Mouse (Mus musculus) cortical plate, adult 2 months (tissue): ENCODE measurements around the gene Asic3. TPM values are rescaled to one million over a fixed set of nuclear protein-coding genes. Genes with fewer than 3 reads are reported as not detected.

ENCODE experiments used
- H3K27ac ChIP-seq: fragments of 200-500 bp; 2 replicates; pipeline ENCODE4 v1.5.1; 2012; ENCODE audit warnings: low read length, control low read depth, inconsistent platforms; ENCODE audit not compliant: insufficient read depth
- H3K4me1 ChIP-seq: fragments of 200-500 bp; 2 replicates; pipeline ENCODE4 v1.6.1; 2011; ENCODE audit warnings: low read length; ENCODE audit not compliant: control insufficient read depth, insufficient read depth
- H3K4me3 ChIP-seq: fragments of 200-500 bp; 2 replicates; pipeline ENCODE4 v1.5.1; 2011; ENCODE audit warnings: mild to moderate bottlenecking, low read length, control low read depth; ENCODE audit not compliant: insufficient read depth
- CTCF ChIP-seq: fragments of 200-500 bp; IDR thresholded peaks from 2 replicates; pipeline ENCODE4 v1.5.1; 2011; ENCODE audit warnings: mild to moderate bottlenecking, control low read depth, low read length; ENCODE audit not compliant: insufficient read depth; ENCODE audit errors: extremely low read depth
- POLR2A ChIP-seq: fragments of 200-500 bp; IDR thresholded peaks from 2 replicates; pipeline ENCODE4 v1.6.1; 2011; ENCODE audit warnings: mild to moderate bottlenecking, low read length, control low read depth; ENCODE audit not compliant: insufficient read depth; ENCODE audit errors: extremely low read depth
- polyA plus RNA-seq: library from polyadenylated mRNA; depleted of rRNA; stranded (reverse); fragments of >200 nt; gene quantifications from 2 replicates; pipeline ENCODE4 v1.2.3, GENCODE M21; 2012; rRNA removed

The Asic3 gene
- polyA plus RNA-seq, 1 experiment, result 0.44 TPM

GRCm38 (mm10) chr5:24453985-24454303 is 40.8 kb downstream of the Asic3 start:
- H3K27ac ChIP-seq, result no peak overlapping the region
- H3K4me3 ChIP-seq, result peak overlapping the region; percentile 95
- no peak for TF ChIP-seq POLR2A
- no peak for TF ChIP-seq CTCF
- peaks cover 17% of the 10 kb centered on the region for H3K4me1 ChIP-seq

- no peak overlapping the region; the same call in 1 of the 2 replicates for H3K4me3 ChIP-seq
- H3K4me1 ChIP-seq, result peaks cover 18% of the 10 kb centered on the region
- H3K27ac ChIP-seq, result no peak overlapping the region
- no peak for TF ChIP-seq CTCF
Measured at GRCm38 (mm10) chr5:24455076-24455475, 41.9 kb downstream of the Asic3 start.

- TF ChIP-seq POLR2A, result no peak
- no peak for TF ChIP-seq CTCF
- Histone ChIP-seq H3K4me1 (peaks cover 18% of the 10 kb centered on the region), H3K27ac (no peak overlapping the region), H3K4me3 (no peak overlapping the region)
Measured at GRCm38 (mm10) chr5:24455613-24456012, 42.4 kb downstream of the Asic3 start.

GRCm38 (mm10) chr5:24466762-24467161 is 53.6 kb downstream of the Asic3 start:
- Histone ChIP-seq H3K4me3 (no peak overlapping the region), H3K4me1 (peaks cover 10% of the 10 kb centered on the region), H3K27ac (no peak overlapping the region)
- TF ChIP-seq POLR2A, result no peak
- TF ChIP-seq CTCF, result no peak

Other genes starting within 250 kb of the Asic3 start
- gene Nupl2, start 248.4 kb upstream of the Asic3 start, polyA plus RNA-seq, result 9.3 and 10.5 TPM in 2 replicates
- 27.3 and 29.4 TPM in 2 replicates for gene Kcnh2, start 61.8 kb upstream of the Asic3 start, polyA plus RNA-seq
- gene Nos3, start 48.6 kb upstream of the Asic3 start, polyA plus RNA-seq, result 9.6 and 10.4 TPM in 2 replicates
- 4.0 and 4.1 TPM in 2 replicates for gene Atg9b, start 21.2 kb upstream of the Asic3 start, polyA plus RNA-seq
- 54.8 and 57.3 TPM in 2 replicates for gene Abcb8, start 19.7 kb upstream of the Asic3 start, polyA plus RNA-seq
- gene Cdk5, start 10.1 kb downstream of the Asic3 start, polyA plus RNA-seq, result 232 TPM in 2 replicates
- gene Slc4a2, start 10.4 kb downstream of the Asic3 start, polyA plus RNA-seq, result 36.5 and 39.9 TPM in 2 replicates
- gene Fastk, start 31.9 kb downstream of the Asic3 start, polyA plus RNA-seq, result 237 and 255 TPM in 2 replicates
- 48.7 and 49.0 TPM in 2 replicates for gene Tmub1, start 34.5 kb downstream of the Asic3 start, polyA plus RNA-seq
- gene Agap3, start 38.8 kb downstream of the Asic3 start, polyA plus RNA-seq, result 438 and 458 TPM in 2 replicates
- gene Gbx1, start 113.8 kb downstream of the Asic3 start, polyA plus RNA-seq, result 0.04 and 0.06 TPM in 2 replicates
- gene Asb10, start 127.6 kb downstream of the Asic3 start, polyA plus RNA-seq, result 0.40 and 0.42 TPM in 2 replicates
- gene 4931409K22Rik, start 143.4 kb downstream of the Asic3 start, polyA plus RNA-seq, result 0.04 and 0.11 TPM in 2 replicates
- gene Abcf2, start 164.1 kb downstream of the Asic3 start, polyA plus RNA-seq, result 83.6 and 87.1 TPM in 2 replicates
- 55.1 and 62.2 TPM in 2 replicates for gene Chpf2, start 173.3 kb downstream of the Asic3 start, polyA plus RNA-seq
- gene Smarcd3, start 211.0 kb downstream of the Asic3 start, polyA plus RNA-seq, result 97.8 and 97.9 TPM in 2 replicates